Mouse (Mus musculus) embryonic facial prominence, embryonic 10.5 days (tissue): ENCODE measurements around the gene Myo9a. TPM values are rescaled to one million over a fixed set of nuclear protein-coding genes. Genes with fewer than 3 reads are reported as not detected.

ENCODE experiments used
- polyA plus RNA-seq: library from polyadenylated mRNA; unstranded; fragments of >200 nt; fragmentation: Nextera tagmentation; extraction: Ambion mirVana; gene quantifications from 2 replicates; pipeline ENCODE4 v1.2.1, GENCODE M21; 2016

Gene Myo9a
- polyA plus RNA-seq, 1 experiment from 2014 or later, result 10.1 TPM

Other genes starting within 250 kb of the Myo9a start
- 42.5 and 43.2 TPM in 2 replicates for gene Hexa, start 211.4 kb upstream of the Myo9a start, polyA plus RNA-seq
- not detected in 2 replicates for gene Tmem202, start 211.0 kb upstream of the Myo9a start, polyA plus RNA-seq
- 1.3 TPM in 2 replicates for gene Celf6, start 173.0 kb upstream of the Myo9a start, polyA plus RNA-seq
- gene Parp6, start 133.6 kb upstream of the Myo9a start, polyA plus RNA-seq, result 37.7 and 40.8 TPM in 2 replicates
- gene Pkm, start 94.5 kb upstream of the Myo9a start, polyA plus RNA-seq, result 2,716 and 3,081 TPM in 2 replicates
- gene Gramd2, start 70.8 kb upstream of the Myo9a start, polyA plus RNA-seq, result 0.24 and 0.64 TPM in 2 replicates
- 15.6 and 17.4 TPM in 2 replicates for gene Senp8, start 186 bp upstream of the Myo9a start, polyA plus RNA-seq
- gene Nr2e3, start 209.8 kb downstream of the Myo9a start, polyA plus RNA-seq, result 0.21 and 0.51 TPM in 2 replicates